Mouse (Mus musculus) spleen, adult 12 weeks (tissue): ENCODE data around the gene Nop56.

Experiments
- DNase-seq: peaks from one replicate; pipeline ENCODE4 v3.0.0; 2022; ENCODE audit warnings: low spot score

Nop56 gene

DNA sequence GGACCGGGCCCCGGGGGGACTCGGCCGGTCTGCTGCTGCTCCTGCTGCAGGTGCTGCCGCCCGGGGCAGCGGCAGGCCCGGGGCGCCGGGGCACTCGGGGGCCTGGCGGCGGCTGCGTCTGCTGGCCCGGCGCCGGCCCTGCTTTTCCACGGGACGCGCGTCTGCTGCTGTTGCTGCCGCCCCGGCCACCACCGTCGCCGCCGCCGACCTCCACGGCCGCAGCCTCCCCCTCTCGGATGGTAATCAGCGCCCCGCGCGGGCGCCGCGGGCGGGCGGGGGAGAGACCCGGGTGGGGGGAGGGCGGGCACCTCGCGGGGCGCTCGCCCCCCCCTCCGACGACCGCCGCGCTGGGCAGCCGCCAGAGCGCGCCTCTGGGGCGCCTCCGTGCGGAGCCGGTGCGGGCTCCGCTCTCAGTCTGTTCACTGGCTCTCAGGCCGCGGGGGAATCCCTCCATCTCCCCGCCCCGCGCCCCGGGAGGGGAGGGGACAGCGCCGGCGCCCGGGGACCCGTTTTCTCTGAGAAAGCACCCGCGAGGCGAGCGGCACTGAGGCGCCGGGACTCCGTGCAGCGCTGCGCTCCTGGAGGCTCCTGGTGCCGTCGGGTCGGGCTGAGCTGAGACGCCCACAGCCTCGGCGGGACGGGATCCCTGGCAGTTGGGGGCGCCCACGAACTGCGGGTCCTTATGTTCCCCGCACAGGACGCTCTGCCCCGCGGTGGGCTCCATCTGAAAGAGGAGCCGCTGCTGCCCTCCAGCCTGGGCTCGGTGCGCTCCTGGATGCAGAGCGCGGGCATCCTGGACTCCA is 21.3 kb downstream of the Nop56 start:
- no peak for DNase-seq

DNA sequence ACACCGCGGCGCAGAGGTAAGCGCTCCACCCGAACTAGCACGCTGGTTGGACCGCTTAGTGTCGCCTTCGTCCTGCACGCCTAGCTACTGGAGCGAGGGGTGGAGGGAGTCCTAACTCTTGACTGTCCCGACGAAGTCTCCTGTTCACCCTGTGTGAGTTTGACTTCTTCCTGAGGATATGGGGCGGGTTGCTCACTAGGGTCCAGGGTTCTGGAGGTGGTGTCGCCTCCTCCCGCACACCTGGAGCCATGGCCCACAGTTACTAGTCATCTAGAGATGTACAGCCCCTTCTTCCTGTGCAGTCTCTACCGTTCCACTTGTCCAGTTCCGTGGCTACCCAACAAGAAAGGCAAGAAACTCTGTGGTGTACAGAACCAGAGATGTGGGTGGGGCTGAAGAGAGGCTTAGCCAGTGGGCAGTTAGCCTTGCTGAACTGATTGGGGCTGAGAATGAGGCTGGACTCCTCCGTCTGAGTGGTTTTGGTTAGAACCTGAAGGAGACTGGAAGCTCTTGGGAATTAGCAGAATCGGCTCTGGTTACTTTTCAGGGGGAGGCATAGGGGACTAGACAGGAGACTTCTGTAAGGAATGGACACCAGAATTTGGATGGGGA is 22.0 kb downstream of the Nop56 start:
- DNase-seq, result no peak

DNA sequence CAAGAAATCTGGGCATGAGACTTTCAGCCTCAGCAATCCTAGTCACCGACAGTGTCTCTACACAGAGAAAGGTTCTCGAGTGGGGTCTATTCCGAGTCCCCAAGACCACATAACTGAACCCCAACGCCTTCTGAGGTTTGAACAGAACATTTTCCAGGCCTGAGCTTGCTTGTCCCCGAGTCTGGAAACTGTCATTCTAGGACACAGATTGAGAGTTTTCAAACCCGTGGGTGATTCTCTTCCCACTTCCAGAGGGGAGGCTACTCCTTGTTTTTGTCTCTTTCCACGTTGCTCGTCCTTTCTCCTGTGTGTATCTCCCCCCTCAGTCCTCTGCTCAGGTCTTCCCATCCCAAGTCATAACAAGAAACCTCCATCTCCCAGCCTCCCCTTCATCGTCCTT is 23.4 kb downstream of the Nop56 start:
- no peak for DNase-seq

DNA sequence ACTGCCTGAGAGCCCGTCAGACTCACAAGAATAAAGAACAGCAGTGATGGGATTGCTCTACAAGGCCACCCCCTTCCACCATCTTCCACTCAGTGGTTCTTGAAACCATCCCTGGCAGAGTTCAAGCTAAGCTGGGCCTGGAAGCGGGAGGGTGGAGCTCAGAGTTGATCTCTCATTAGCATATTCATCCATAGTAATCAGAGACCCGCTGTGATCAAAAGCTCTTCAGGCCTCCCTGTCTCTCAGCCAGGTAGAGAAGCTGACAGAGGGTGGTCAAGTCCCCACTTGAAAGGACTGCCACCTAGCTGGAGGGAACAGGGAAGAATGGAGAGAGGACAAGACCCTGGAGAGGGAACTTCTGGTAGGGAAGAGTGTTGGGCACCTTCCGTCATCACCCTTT is 28.8 kb downstream of the Nop56 start:
- no peak for DNase-seq

DNA sequence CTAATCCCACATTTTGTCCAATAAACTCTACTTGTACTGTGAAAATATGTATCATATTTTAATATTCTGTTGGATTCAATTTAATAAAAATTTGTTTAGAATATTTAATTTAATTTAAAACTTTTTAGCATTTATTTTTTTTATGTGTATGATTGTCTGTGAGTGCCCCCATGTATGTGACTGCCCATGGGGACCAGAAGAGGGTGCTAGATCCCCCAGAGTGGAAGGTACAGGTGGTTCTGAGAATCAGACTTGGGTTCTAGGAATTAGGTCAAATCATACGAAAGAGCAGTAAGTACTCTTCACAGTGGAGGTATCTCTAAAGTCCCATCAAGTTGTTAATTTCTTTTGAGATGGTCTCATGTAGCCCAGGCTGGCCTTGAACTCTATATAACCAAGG is 52.8 kb downstream of the Nop56 start:
- DNase-seq, result no peak
